Mouse (Mus musculus) heart, embryonic 11.5 days (tissue): ENCODE results near the gene Glyat. TPM values are rescaled to one million over a fixed set of nuclear protein-coding genes. Genes with fewer than 3 reads are reported as not detected.

Experiments used
- polyA plus RNA-seq: library from polyadenylated mRNA; unstranded; fragments of >200 nt; fragmentation: Nextera tagmentation; extraction: Ambion mirVana; gene quantifications from 2 replicates; pipeline ENCODE4 v1.2.1, GENCODE M21; 2014

The Glyat gene
- polyA plus RNA-seq, 1 experiment from 2014 or later = not detected

Other genes with a start within 250 kb of the Glyat start
- not detected in 2 replicates for gene Olfr1440, start 246.0 kb upstream of the Glyat start, polyA plus RNA-seq
- not detected in 2 replicates for gene Olfr1441, start 215.9 kb upstream of the Glyat start, polyA plus RNA-seq
- not detected in 2 replicates for gene Pfpl, start 205.4 kb upstream of the Glyat start, polyA plus RNA-seq
- 0.28 and 0.56 TPM in 2 replicates for gene Mpeg1, start 172.5 kb upstream of the Glyat start, polyA plus RNA-seq
- gene Dtx4, start 131.9 kb upstream of the Glyat start, polyA plus RNA-seq = 1.3 and 1.8 TPM in 2 replicates
- 26.3 and 30.0 TPM in 2 replicates for gene Fam111a, start 87.6 kb upstream of the Glyat start, polyA plus RNA-seq
- gene Gm4952, start 33.3 kb upstream of the Glyat start, polyA plus RNA-seq = 0.09 and 0.49 TPM in 2 replicates
- not detected in 2 replicates for gene Olfr1442, start 37.1 kb downstream of the Glyat start, polyA plus RNA-seq
- gene Olfr1443, start 44.8 kb downstream of the Glyat start, polyA plus RNA-seq = not detected in 2 replicates
- not detected in 2 replicates for gene Keg1, start 62.5 kb downstream of the Glyat start, polyA plus RNA-seq
- 0.48 and 0.54 TPM in 2 replicates for gene Cntf, start 132.3 kb downstream of the Glyat start, polyA plus RNA-seq
- 7.2 and 9.3 TPM in 2 replicates for gene Zfp91, start 162.8 kb downstream of the Glyat start, polyA plus RNA-seq
- 0.56 and 0.76 TPM in 2 replicates for gene Lpxn, start 162.9 kb downstream of the Glyat start, polyA plus RNA-seq
- gene Gm5244, start 213.4 kb downstream of the Glyat start, polyA plus RNA-seq = not detected in 2 replicates
- not detected in 2 replicates for gene Olfr1444, start 224.0 kb downstream of the Glyat start, polyA plus RNA-seq